Mouse (Mus musculus): ENCODE results near the gene Akap9.
"Not testable (repeated sequence)": the region's sequence is repeated elsewhere in the genome, so short reads cannot be mapped to it uniquely, and the experiment has no call there.

The Akap9 gene

GRCm38 (mm10) chr5:4039351-4039750 is 111.5 kb downstream of the Akap9 start:
- DNase-seq (ENCODE audit: low read depth, low spot score): no peak

GRCm38 (mm10) chr5:4040372-4040771 is 112.5 kb downstream of the Akap9 start:
- peak; percentile 16 for DNase-seq (ENCODE audit: low read depth, low spot score)

- no peak for DNase-seq (ENCODE audit: low read depth, low spot score)
Measured at GRCm38 (mm10) chr5:4040922-4041321, 113.1 kb downstream of the Akap9 start.

GRCm38 (mm10) chr5:4060313-4060712 is 132.5 kb downstream of the Akap9 start:
- DNase-seq (ENCODE audit: low read depth, low spot score): no peak

GRCm38 (mm10) chr5:4066476-4067115 is 138.7 kb downstream of the Akap9 start:
- no peak for DNase-seq (ENCODE audit: low read depth, low spot score)

- DNase-seq (ENCODE audit: low read depth, low spot score): no peak
Measured at GRCm38 (mm10) chr5:4067203-4067602, 139.3 kb downstream of the Akap9 start.

GRCm38 (mm10) chr5:4079086-4079485 is 151.2 kb downstream of the Akap9 start:
- DNase-seq (ENCODE audit: low read depth, low spot score): no peak

- DNase-seq (ENCODE audit: low read depth, low spot score): no peak
Measured at GRCm38 (mm10) chr5:4080861-4081260, 153.0 kb downstream of the Akap9 start.

GRCm38 (mm10) chr5:4081513-4081912 is 153.7 kb downstream of the Akap9 start:
- no peak for DNase-seq (ENCODE audit: low read depth, low spot score)

- DNase-seq (ENCODE audit: low read depth, low spot score): no peak
Measured at GRCm38 (mm10) chr5:4084948-4085347, 157.1 kb downstream of the Akap9 start.

GRCm38 (mm10) chr5:4086309-4086708 is 158.5 kb downstream of the Akap9 start:
- DNase-seq (ENCODE audit: low read depth, low spot score): no peak

GRCm38 (mm10) chr5:4088190-4088589 is 160.3 kb downstream of the Akap9 start:
- DNase-seq (ENCODE audit: low read depth, low spot score): no peak

- no peak for DNase-seq (ENCODE audit: low read depth, low spot score)
Measured at GRCm38 (mm10) chr5:4094471-4094870, 166.6 kb downstream of the Akap9 start.

- no peak for DNase-seq (ENCODE audit: low read depth, low spot score)
Measured at GRCm38 (mm10) chr5:4101031-4101430, 173.2 kb downstream of the Akap9 start.

GRCm38 (mm10) chr5:4101770-4102169 is 173.9 kb downstream of the Akap9 start:
- DNase-seq (ENCODE audit: low read depth, low spot score): no peak

GRCm38 (mm10) chr5:4103626-4104340 is 175.9 kb downstream of the Akap9 start:
- no peak for DNase-seq (ENCODE audit: low read depth, low spot score)

GRCm38 (mm10) chr5:4104341-4105040 is 176.6 kb downstream of the Akap9 start, which contains the start of gene Cyp51:
Cyp51 (minus strand) TSS chr5:4104746.
- peak; percentile 81 for DNase-seq (ENCODE audit: low read depth, low spot score)

- no peak for DNase-seq (ENCODE audit: low read depth, low spot score)
Measured at GRCm38 (mm10) chr5:4105651-4106186, 177.9 kb downstream of the Akap9 start.

GRCm38 (mm10) chr5:4107056-4107455 is 179.2 kb downstream of the Akap9 start:
- not testable (repeated sequence) for DNase-seq (ENCODE audit: low read depth, low spot score)

GRCm38 (mm10) chr5:4112570-4113098 is 184.8 kb downstream of the Akap9 start:
- no peak for DNase-seq (ENCODE audit: low read depth, low spot score)
